Mouse (Mus musculus): ENCODE measurements around the gene Rhox4a. TPM values are rescaled to one million over a fixed set of nuclear protein-coding genes. Genes with fewer than 3 reads are reported as not detected.

Gene Rhox4a
- not detected for total RNA-seq (2023)

DNA sequence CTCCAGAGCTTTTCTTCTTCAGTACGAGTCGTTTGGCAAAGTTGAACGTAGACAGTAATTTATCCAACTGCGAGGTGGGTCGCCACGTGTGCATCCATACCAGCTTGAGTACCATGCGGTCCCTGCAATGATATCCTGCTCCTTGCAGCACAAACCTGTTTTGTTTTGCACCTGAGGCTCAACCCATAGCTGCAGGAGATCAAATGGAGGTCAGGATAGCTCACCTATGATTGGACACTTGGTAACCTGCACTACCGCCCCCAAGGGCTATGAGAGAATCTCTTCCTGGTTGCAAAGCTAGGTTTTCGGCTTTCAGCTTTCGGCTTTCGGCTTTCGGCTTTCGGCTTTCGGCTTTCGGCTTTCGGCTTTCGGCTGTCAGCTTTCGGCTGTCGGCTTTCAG lies at the start of gene Rhox4a:
TSS of gene Rhox4a (plus strand) at position 301 of the 400 bp plus-strand sequence.

DNA sequence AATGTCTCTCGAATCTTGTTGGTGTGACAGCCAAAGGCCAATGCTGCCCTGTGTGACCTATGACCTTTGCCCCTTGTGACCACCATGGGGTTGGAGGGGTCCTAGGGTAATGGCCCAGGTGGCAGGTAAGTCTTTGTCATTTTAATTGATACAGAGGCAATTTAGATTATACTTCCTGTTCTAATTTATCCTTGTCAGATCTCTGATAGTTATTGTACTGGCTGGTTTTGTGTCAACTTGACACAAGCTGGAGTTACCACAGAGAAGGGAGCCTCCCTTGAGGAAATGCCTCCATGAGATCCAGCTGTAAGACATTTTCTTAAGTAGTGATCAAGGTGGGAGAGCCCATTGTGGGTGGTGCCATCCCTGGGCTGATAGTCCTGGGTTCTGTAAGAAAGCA lies 43.0 kb upstream of the Rhox4a start, which contains the start of gene Rhox1:
TSS of gene Rhox1 (minus strand) at position 101 of the 400 bp plus-strand sequence.

DNA sequence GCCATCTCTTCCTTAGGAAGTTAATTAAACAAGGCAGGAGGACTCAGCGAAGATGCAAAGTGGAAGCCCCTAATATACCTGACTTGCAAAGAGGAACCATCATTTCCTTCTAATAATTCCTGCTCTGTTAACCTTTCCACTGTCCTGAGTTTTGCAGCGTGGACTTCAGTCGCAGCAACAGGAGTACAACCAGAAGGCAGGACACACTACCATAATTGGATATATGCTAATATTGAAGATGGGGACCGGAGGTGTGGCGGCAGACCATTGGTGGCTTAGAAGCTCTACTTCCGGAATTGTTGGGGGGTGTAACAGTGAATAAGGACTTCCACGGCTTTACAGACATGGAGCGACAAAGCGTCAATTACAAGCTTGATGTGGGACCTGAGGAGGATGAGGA lies 20.5 kb upstream of the Rhox4a start, which contains the start of gene Rhox2a:
TSS of gene Rhox2a (plus strand) at position 301 of the 400 bp plus-strand sequence.

DNA sequence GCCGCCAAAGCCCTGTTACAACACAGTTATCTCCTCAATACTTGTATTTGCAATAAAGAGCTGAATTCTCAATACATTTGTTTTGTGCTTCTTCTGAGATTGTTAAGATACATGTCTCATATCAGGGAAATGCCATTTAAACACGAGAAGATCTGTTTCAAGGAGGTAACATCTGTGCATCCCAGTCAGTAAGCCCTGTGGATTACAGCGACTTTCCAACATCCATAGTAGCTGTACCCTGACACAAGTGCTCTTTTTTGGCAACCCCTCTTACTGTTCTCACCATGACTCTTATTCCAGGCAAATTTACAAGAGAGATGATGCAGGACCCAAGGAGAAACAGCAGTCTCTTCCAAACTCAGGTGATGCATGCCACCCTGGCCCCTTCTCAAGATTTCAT lies 15.5 kb upstream of the Rhox4a start, which contains the start of gene Rhox3a:
TSS of gene Rhox3a (plus strand) at position 301 of the 400 bp plus-strand sequence.

Other genes with a start within 250 kb of the Rhox4a start
- not detected for gene Sowahd, start 216.5 kb upstream of the Rhox4a start, total RNA-seq (2023)
- gene Rpl39, start 179.9 kb upstream of the Rhox4a start, total RNA-seq (2023) = 1,478 TPM
- gene Upf3b, start 155.0 kb upstream of the Rhox4a start, total RNA-seq (2023) = 27.4 TPM
- gene Nkap, start 138.5 kb upstream of the Rhox4a start, total RNA-seq (2023) = 16.9 TPM
- not detected for gene Akap14, start 96.5 kb upstream of the Rhox4a start, total RNA-seq (2023)
- gene Ndufa1, start 74.2 kb upstream of the Rhox4a start, total RNA-seq (2023) = 87.6 TPM
- gene Rnf113a1, start 74.1 kb upstream of the Rhox4a start, total RNA-seq (2023) = 3.2 TPM
- not detected for gene Gm9, start 54.3 kb upstream of the Rhox4a start, total RNA-seq (2023)
- gene Rhox1, start 43.1 kb upstream of the Rhox4a start, total RNA-seq (2023) = not detected
- gene Rhox2a, start 20.4 kb upstream of the Rhox4a start, total RNA-seq (2023) = not detected
- not detected for gene Rhox3a, start 15.4 kb upstream of the Rhox4a start, total RNA-seq (2023)
- not detected for gene Rhox3a2, start 114.7 kb downstream of the Rhox4a start, total RNA-seq (2023)
- gene Rhox4a2, start 125.5 kb downstream of the Rhox4a start, total RNA-seq (2023) = not detected
- not detected for gene Rhox2b, start 146.7 kb downstream of the Rhox4a start, total RNA-seq (2023)
- not detected for gene Rhox4b, start 167.2 kb downstream of the Rhox4a start, total RNA-seq (2023)
- not detected for gene Rhox2c, start 188.3 kb downstream of the Rhox4a start, total RNA-seq (2023)
- gene Rhox3c, start 193.2 kb downstream of the Rhox4a start, total RNA-seq (2023) = not detected
- gene Rhox4c, start 215.0 kb downstream of the Rhox4a start, total RNA-seq (2023) = not detected
- gene Rhox2d, start 228.1 kb downstream of the Rhox4a start, total RNA-seq (2023) = not detected
- gene Rhox4d, start 249.0 kb downstream of the Rhox4a start, total RNA-seq (2023) = not detected

All from CD4-positive naive resting alpha-beta T cell, adult 57 days (primary cell).